Mouse (Mus musculus) retina, adult 2 months (tissue): ENCODE results near the gene Cct5.
"Not testable (repeated sequence)": the region's sequence is repeated elsewhere in the genome, so short reads cannot be mapped to it uniquely, and the experiment has no call there.

Source experiments
- DNase-seq: peaks from one replicate; pipeline ENCODE4 v3.0.0-alpha.2; 2012; ENCODE audit warnings: low read depth, low spot score

Gene Cct5

GRCm38 (mm10) chr15:31601279-31601645 is 342 bp downstream of the Cct5 start:
- DNase-seq = no peak

- no peak for DNase-seq
These were observed 1.8 kb downstream of the Cct5 start for GRCm38 (mm10) chr15:31599834-31600233.

- DNase-seq = no peak
These were observed 6.0 kb downstream of the Cct5 start for GRCm38 (mm10) chr15:31595651-31596050.

GRCm38 (mm10) chr15:31594260-31594659 is 7.3 kb downstream of the Cct5 start:
- DNase-seq = no peak

GRCm38 (mm10) chr15:31592531-31592930 is 9.1 kb downstream of the Cct5 start:
- no peak for DNase-seq

GRCm38 (mm10) chr15:31590176-31590575 is 11.4 kb downstream of the Cct5 start:
- DNase-seq = no peak

GRCm38 (mm10) chr15:31588989-31589640 is 12.5 kb downstream of the Cct5 start:
- no peak for DNase-seq

GRCm38 (mm10) chr15:31587789-31588188 is 13.8 kb downstream of the Cct5 start:
- DNase-seq = no peak

GRCm38 (mm10) chr15:31586519-31586918 is 15.1 kb downstream of the Cct5 start:
- DNase-seq = peak; percentile 59

GRCm38 (mm10) chr15:31586088-31586487 is 15.5 kb downstream of the Cct5 start:
- no peak for DNase-seq

GRCm38 (mm10) chr15:31585238-31585637 is 16.4 kb downstream of the Cct5 start:
- no peak for DNase-seq

- no peak for DNase-seq
These were observed 18.1 kb downstream of the Cct5 start for GRCm38 (mm10) chr15:31583304-31584085.

GRCm38 (mm10) chr15:31581086-31581485 is 20.5 kb downstream of the Cct5 start:
- not testable (repeated sequence) for DNase-seq

- DNase-seq = no peak
These were observed 25.5 kb downstream of the Cct5 start for GRCm38 (mm10) chr15:31576076-31576475.

GRCm38 (mm10) chr15:31573692-31574091 is 27.9 kb downstream of the Cct5 start:
- no peak for DNase-seq

GRCm38 (mm10) chr15:31573287-31573686 is 28.3 kb downstream of the Cct5 start:
- DNase-seq = no peak

GRCm38 (mm10) chr15:31571906-31572722 is 29.5 kb downstream of the Cct5 start:
- no peak for DNase-seq

GRCm38 (mm10) chr15:31570959-31571358 is 30.6 kb downstream of the Cct5 start:
- no peak for DNase-seq

GRCm38 (mm10) chr15:31569325-31570022 is 32.1 kb downstream of the Cct5 start:
- DNase-seq = no peak

GRCm38 (mm10) chr15:31568581-31568996 is 33.0 kb downstream of the Cct5 start:
- no peak for DNase-seq

- no peak for DNase-seq
These were observed 34.2 kb downstream of the Cct5 start for GRCm38 (mm10) chr15:31567431-31567830.

- DNase-seq = no peak
These were observed 35.8 kb downstream of the Cct5 start for GRCm38 (mm10) chr15:31565786-31566185.
